Mouse (Mus musculus): ENCODE measurements around the gene Tk1. TPM values are rescaled to one million over a fixed set of nuclear protein-coding genes. Genes with fewer than 3 reads are reported as not detected.

Tk1 gene
- polyA plus RNA-seq (2015; fragmentation: Nextera tagmentation; extraction: Ambion mirVana): 136 and 138 TPM in 2 replicates

DNA sequence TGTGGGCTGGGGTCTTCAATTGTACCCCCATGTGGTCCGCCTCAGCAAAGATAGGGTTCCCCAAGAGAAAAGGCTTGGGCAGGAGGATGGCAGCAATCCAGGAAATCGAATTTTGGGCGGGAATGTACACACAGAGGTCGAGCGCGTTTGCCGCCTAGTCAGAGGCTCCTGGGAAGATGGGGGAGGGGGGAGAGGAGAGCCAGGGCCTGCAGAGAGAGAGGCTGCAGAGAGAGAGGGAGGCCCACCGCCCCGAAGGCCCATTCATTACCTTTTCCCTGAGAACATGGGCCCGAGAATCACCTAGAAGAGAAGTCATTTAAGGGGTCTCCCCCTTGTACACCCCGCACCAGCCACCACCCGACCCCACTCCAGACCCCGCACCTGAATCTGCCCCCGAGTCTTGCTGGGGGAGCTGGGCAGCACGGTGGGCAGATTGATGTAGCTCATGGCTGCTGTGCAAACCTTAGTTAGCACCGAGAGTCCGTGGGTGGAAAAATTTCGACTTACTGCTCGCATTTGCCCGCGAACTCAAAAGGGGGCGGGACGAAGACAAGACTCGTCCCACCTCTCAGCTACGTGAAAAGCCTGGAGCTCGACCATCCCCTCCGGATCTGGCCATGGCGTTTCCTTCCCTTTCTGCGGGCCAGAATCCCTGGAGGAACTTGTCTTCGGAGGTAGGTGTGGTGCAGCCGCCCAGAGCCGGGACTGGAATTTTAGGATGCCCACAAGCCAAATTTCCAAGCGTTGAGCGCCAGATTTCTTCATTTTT is at the start of gene Tk1, which contains the start of gene Afmid:
Tk1 (minus strand) TSS at position 760 of the 769 bp plus-strand sequence.
Afmid (plus strand) TSS at position 592 of the 769 bp plus-strand sequence.
- peaks cover 90% of the 10 kb centered on the region for H3K4me1 ChIP-seq (replicated peaks)
- H3K27me3 ChIP-seq: no peaks in the 10 kb centered on the region
- peak within 1 kb of the TSS; percentile 90 for H3K9ac ChIP-seq
- H3K9me3 ChIP-seq (replicated peaks): no peaks in the 10 kb centered on the region
- peak within 1 kb of the TSS; percentile 84 for H3K4me3 ChIP-seq (replicated peaks)
- H3K27ac ChIP-seq (replicated peaks): peak within 1 kb of the TSS; percentile 93
- ATAC-seq (ENCODE audit: insufficient read depth): peak; percentile 58
- H3K4me2 ChIP-seq: peak within 1 kb of the TSS; percentile 90
- peaks cover 39% of the 10 kb centered on the region for H3K36me3 ChIP-seq (replicated peaks)
- under 1% methylated on average over 34 of the region's 34 CpGs for WGBS (ENCODE audit: insufficient replicate concordance)

DNA sequence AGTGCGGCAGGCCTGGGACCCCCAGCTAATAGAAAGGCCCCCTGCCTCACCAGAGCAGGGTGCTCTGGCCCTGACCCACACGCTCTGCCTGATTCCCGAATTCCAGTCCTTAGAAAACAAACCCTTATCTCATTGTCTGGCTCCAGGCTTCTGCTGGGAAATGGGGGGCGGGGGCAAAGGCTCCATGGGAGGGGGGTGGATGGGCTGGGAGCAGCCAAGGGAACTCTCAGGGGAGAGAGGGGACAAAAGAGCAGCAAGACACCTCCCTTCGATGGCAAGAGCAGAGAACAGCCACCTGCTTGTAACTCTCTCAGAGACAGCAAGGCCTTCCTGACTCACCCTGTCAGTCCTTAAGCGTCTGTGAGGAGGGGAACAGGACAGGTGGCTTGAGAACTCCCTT is 49.8 kb upstream of the Tk1 start:
- ATAC-seq (ENCODE audit: insufficient read depth): no peak
- no peak overlapping the region for H3K4me2 ChIP-seq
- H3K27me3 ChIP-seq: peaks cover 61% of the 10 kb centered on the region
- H3K9ac ChIP-seq: no peak overlapping the region
- H3K4me1 ChIP-seq (replicated peaks): peaks cover 37% of the 10 kb centered on the region
- H3K9me3 ChIP-seq (replicated peaks): no peaks in the 10 kb centered on the region
- no peaks in the 10 kb centered on the region for H3K36me3 ChIP-seq (replicated peaks)
- 45% methylated on average over 6 of the region's 6 CpGs for WGBS (ENCODE audit: insufficient replicate concordance)
- no peak overlapping the region for H3K4me3 ChIP-seq (replicated peaks)
- H3K27ac ChIP-seq (replicated peaks): no peak overlapping the region

DNA sequence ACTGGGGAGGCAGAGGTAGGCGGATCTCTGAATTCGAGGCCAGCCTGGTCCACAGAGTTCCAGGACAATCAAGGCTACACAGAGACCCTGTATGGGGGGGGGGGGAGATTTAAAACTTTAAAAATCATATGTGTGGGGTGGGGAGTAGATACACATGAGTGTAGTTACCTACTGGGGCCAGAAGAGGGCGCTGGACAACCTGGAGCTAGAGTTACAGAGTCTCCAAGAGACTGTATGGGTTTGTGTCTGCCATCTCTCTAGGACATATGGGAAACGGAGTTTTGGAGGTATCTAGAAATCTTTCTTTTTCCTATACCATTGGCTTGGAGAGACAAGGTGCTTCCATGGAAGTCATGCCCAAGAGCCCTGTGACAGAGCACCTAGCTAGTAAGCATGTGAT is 48.5 kb upstream of the Tk1 start:
- ATAC-seq (ENCODE audit: insufficient read depth): no peak
- peaks cover 36% of the 10 kb centered on the region for H3K4me1 ChIP-seq (replicated peaks)

DNA sequence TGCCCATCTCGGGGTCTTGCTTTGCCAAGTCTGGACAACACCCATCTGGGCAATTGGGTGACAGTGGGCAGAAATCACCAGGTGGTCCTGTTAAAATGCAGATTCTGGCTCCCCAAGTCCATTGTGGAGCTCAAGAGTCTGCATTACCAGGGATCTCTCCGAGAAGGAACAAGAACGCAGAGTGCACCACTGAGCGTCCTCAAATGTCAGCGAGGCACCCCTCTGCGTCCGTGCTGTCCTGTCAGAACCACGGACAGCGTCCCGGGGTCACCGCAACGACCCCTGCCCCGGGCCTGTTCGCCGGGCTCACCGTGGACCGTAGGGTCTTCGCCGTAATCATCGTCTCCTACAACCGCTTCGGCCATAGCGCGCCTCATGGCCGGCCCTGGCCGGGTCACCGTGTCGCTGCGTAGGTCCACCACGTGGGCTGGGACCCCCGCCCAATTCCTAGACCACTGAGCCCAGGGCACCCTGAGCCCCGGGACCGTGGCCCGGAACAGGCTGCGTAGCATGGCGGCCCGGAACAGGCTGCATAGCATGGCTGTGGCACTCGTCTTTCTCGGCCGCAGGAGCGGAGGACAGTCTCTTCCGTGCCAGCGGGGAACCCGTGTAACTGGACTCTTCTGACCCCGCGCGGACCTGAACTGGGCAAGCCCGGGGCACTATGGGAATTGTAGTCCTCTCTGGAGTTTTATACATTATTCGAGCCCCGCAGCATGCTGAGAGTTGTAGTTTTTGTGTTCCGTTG is 47.1 kb upstream of the Tk1 start, which contains the start of gene Tha1:
Tha1 (minus strand) TSS at position 621 of the 748 bp plus-strand sequence.
- peaks cover 58% of the 10 kb centered on the region for H3K27me3 ChIP-seq
- H3K36me3 ChIP-seq (replicated peaks): no peaks in the 10 kb centered on the region
- no peaks in the 10 kb centered on the region for H3K9me3 ChIP-seq (replicated peaks)
- WGBS (ENCODE audit: insufficient replicate concordance): 3% methylated on average over 51 of the region's 51 CpGs
- H3K4me1 ChIP-seq (replicated peaks): peaks cover 22% of the 10 kb centered on the region
- peak; percentile 20; the same call in 1 of the 2 replicates for ATAC-seq (ENCODE audit: insufficient read depth)
- H3K4me2 ChIP-seq: peak within 1 kb of the TSS; percentile 75
- peak within 1 kb of the TSS; percentile 36; the same call in 1 of the 2 replicates for H3K9ac ChIP-seq
- H3K4me3 ChIP-seq (replicated peaks): peak within 1 kb of the TSS; percentile 59
- no peak within 1 kb of the TSS for H3K27ac ChIP-seq (replicated peaks)

More for the DNA sequence above, 48.5 kb upstream of the Tk1 start:
- WGBS (ENCODE audit: insufficient replicate concordance): 35% methylated on average over 4 of the region's 4 CpGs
- no peaks in the 10 kb centered on the region for H3K36me3 ChIP-seq (replicated peaks)
- H3K27me3 ChIP-seq: peaks cover 64% of the 10 kb centered on the region
- no peak overlapping the region for H3K27ac ChIP-seq (replicated peaks)
- H3K9ac ChIP-seq: no peak overlapping the region
- no peaks in the 10 kb centered on the region for H3K9me3 ChIP-seq (replicated peaks)
- no peak overlapping the region for H3K4me3 ChIP-seq (replicated peaks)
- no peak overlapping the region for H3K4me2 ChIP-seq

DNA sequence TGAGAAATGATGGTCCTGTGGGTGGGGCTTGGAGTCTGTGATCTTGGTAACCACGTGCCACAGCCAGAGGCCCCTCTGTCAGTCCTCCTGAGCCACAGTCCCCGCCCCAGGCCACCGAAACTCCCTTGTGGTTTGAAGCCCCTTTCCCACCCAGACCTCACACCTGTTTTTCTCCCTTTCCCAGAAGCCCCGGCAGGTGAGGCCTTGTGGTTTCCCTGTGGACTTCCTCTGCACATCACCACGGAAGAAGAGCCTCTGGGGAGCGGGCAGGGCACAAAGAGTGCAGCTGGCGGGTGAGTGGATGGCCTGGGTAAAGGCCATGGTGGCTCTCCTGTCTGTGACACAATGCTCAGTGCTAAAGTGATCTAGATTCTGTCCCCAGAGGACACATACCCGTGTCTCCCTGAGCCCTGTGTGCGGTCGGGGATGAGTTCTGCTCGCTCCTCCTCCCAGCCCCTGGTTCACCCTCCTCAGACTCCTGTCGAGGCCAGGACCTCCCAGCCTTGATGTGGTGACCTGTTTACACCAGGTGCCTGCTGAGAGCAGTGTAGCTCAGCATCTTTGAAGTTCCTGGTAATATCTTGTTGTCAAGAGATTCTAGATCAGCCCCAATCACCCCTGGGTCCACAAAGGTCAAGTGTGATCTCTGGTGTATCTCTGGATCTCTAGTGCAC is 46.2 kb upstream of the Tk1 start:
- no peak for ATAC-seq (ENCODE audit: insufficient read depth)
- WGBS (ENCODE audit: insufficient replicate concordance): 27% methylated on average over 12 of the region's 12 CpGs

DNA sequence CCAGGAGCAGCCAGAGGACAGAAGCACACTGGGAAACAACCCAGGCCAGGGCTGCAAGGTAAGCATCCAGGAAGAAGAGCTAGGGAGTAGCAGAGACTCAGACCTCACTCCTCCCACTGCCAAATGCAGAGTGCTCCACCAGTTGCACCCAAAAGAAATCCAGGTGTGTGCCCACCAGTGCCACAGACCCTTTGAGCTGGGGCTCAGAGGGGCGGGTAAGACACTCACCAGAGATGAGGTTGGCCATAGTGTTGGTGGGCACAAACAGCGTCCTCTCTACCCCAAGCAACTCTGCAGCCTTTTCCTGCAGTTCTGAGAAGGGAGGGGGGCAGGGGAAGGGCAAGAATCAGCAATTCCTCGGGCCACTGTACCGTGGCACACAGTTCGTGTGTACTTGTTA is 45.5 kb upstream of the Tk1 start:
- H3K9me3 ChIP-seq (replicated peaks): no peaks in the 10 kb centered on the region
- no peak overlapping the region for H3K4me3 ChIP-seq (replicated peaks)
- peaks cover 55% of the 10 kb centered on the region for H3K27me3 ChIP-seq
- H3K4me2 ChIP-seq: no peak overlapping the region
- WGBS (ENCODE audit: insufficient replicate concordance): 44% methylated on average over 5 of the region's 5 CpGs
- ATAC-seq (ENCODE audit: insufficient read depth): no peak
- peaks cover 14% of the 10 kb centered on the region for H3K4me1 ChIP-seq (replicated peaks)
- H3K36me3 ChIP-seq (replicated peaks): no peaks in the 10 kb centered on the region
- H3K9ac ChIP-seq: no peak overlapping the region
- H3K27ac ChIP-seq (replicated peaks): no peak overlapping the region

More for the DNA sequence above, 46.2 kb upstream of the Tk1 start:
- Histone ChIP-seq H3K9ac (no peak overlapping the region), H3K4me3 (replicated peaks) (no peak overlapping the region), H3K9me3 (replicated peaks) (no peaks in the 10 kb centered on the region), H3K27me3 (peaks cover 55% of the 10 kb centered on the region), H3K4me2 (no peak overlapping the region), H3K4me1 (replicated peaks) (peaks cover 14% of the 10 kb centered on the region), H3K27ac (replicated peaks) (no peak overlapping the region), H3K36me3 (replicated peaks) (no peaks in the 10 kb centered on the region)

DNA sequence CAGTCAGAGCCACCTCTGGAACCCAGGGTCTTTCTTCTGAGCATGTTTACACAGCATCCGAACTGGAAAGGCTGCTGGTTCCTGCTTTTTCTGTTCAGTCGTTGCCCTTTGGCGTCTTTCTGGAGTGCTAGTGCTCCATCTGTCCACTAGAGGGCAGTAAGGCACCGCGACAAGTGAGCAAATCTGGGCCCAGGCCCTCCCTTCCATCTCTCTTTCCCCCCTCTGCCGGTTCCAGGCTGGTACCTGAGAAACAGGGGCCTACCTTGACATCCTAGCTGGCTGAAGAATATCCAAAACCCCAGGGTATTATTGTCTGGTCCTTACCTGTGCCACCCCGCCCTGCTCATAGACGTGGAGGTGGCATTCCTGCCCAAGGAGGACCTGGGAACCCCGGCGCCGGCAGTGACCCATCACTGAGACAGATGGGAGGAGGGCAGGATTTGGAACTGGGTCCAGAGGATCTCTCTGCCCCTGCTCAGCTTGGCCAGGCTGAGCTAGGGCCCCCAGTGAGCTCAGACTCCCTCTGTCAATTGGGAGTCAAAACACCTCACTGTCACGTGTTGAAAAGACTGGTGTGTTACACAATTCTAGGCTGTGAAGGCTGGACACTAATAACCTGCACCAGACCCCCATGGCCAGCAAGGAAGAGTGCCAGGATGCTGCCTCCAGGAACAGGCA is 44.9 kb upstream of the Tk1 start:
- WGBS (ENCODE audit: insufficient replicate concordance): 40% methylated on average over 12 of the region's 12 CpGs

DNA sequence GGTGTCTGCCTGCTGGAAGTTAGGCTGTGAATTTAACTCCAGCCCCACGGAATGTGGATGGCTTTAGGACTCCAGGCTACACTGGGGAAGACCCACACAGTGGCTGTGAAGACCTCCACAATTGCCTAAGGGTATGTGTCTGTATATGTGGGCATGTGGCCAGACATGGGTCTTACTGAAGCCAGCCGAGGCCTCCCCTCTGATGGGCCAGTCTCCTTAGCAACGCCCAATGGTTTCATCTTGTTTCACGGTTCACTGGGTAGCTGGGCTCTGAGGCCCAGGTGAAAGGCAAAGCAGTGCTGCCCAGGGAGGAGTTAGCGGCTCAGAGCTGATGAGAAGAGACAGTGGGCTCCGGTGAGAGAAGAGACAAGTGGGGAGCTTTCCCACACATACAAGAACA is 40.1 kb upstream of the Tk1 start:
- H3K27ac ChIP-seq (replicated peaks): no peak overlapping the region
- ATAC-seq (ENCODE audit: insufficient read depth): no peak
- H3K4me2 ChIP-seq: no peak overlapping the region
- H3K4me3 ChIP-seq (replicated peaks): no peak overlapping the region
- peaks cover 2% of the 10 kb centered on the region for H3K4me1 ChIP-seq (replicated peaks)
- no peaks in the 10 kb centered on the region for H3K9me3 ChIP-seq (replicated peaks)
- peaks cover 49% of the 10 kb centered on the region for H3K27me3 ChIP-seq
- no peak overlapping the region for H3K9ac ChIP-seq
- WGBS (ENCODE audit: insufficient replicate concordance): 62% methylated on average over 6 of the region's 6 CpGs
- no peaks in the 10 kb centered on the region for H3K36me3 ChIP-seq (replicated peaks)

More for the DNA sequence above, 44.9 kb upstream of the Tk1 start:
- no peak overlapping the region for H3K4me2 ChIP-seq
- peaks cover 14% of the 10 kb centered on the region for H3K4me1 ChIP-seq (replicated peaks)
- H3K27me3 ChIP-seq: peaks cover 55% of the 10 kb centered on the region
- no peaks in the 10 kb centered on the region for H3K9me3 ChIP-seq (replicated peaks)
- H3K27ac ChIP-seq (replicated peaks): no peak overlapping the region
- no peak overlapping the region for H3K4me3 ChIP-seq (replicated peaks)
- ATAC-seq (ENCODE audit: insufficient read depth): no peak
- no peak overlapping the region for H3K9ac ChIP-seq
- H3K36me3 ChIP-seq (replicated peaks): no peaks in the 10 kb centered on the region

DNA sequence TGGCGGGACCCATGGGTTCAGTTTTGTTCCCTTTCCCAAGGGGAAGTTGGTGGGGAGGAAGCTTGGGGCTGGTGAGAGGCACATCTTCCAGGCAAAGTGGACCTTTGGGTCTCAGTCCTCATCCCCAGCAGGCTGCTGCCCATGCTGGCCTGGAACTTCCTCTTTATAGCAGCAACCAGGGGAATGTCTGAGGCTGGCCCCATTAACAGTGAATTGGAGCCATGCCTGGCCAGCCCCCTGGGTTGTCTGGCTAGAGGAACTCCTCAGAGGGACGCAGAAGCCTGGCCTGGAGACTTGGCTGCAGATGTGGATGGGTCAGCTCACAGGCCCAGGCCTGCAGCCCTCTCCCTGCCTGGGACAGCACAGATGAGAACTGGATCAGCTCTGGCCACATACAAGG is 38.9 kb upstream of the Tk1 start:
- H3K9me3 ChIP-seq (replicated peaks): no peaks in the 10 kb centered on the region
- peaks cover 55% of the 10 kb centered on the region for H3K27me3 ChIP-seq
- WGBS (ENCODE audit: insufficient replicate concordance): 31% methylated on average over 2 of the region's 2 CpGs
- no peak overlapping the region for H3K9ac ChIP-seq
- ATAC-seq (ENCODE audit: insufficient read depth): no peak
- H3K4me3 ChIP-seq (replicated peaks): no peak overlapping the region
- no peaks in the 10 kb centered on the region for H3K36me3 ChIP-seq (replicated peaks)
- H3K4me1 ChIP-seq (replicated peaks): peaks cover 6% of the 10 kb centered on the region; the same call in 1 of the 2 replicates
- no peak overlapping the region for H3K27ac ChIP-seq (replicated peaks)
- H3K4me2 ChIP-seq: no peak overlapping the region

DNA sequence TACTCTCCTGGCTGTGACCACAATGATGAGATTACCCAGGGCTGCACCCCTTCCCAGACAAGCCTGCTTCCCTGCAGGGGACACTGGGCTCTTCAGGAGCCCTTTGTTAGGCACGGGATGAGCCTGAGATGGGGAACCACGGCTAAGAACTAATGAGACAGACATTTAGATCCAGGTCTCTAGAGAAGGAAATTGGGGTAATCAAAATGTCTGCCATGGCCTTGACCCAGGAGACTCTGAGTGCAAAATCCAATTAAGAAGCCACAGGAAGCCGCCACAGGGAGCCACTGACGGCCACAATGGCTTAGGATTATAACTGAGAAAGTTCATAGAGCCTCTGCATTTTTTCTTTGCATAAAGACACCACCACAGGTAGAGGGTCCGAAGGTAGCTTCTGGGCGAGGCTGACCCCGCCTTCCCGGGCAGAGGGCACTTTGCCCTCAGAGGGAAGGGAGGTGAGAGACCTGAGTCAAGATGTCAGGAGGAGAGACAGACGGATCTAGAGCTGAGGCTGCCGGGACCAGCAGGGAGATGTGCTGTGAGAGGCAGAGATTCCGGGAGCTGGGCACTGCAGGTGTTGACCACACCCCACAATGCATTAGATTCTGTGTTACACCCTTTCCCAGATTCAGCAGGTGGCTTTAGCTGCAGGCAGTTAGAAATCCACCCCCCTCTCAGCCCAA is 37.4 kb upstream of the Tk1 start:
- WGBS (ENCODE audit: insufficient replicate concordance): 34% methylated on average over 11 of the region's 11 CpGs
- no peaks in the 10 kb centered on the region for H3K9me3 ChIP-seq (replicated peaks)
- ATAC-seq (ENCODE audit: insufficient read depth): no peak
- H3K27ac ChIP-seq (replicated peaks): no peak overlapping the region
- H3K36me3 ChIP-seq (replicated peaks): 0 out of 2 replicates have a peak, but pooled peaks cover 3% of the 10 kb centered on the region
- no peak overlapping the region for H3K4me3 ChIP-seq (replicated peaks)
- peaks cover 6% of the 10 kb centered on the region; the same call in 1 of the 2 replicates for H3K4me1 ChIP-seq (replicated peaks)
- no peak overlapping the region for H3K9ac ChIP-seq
- peaks cover 67% of the 10 kb centered on the region for H3K27me3 ChIP-seq
- no peak overlapping the region for H3K4me2 ChIP-seq
